Mouse (Mus musculus) limb, embryonic 15.5 days (tissue): ENCODE results near the gene Gata3. TPM values are rescaled to one million over a fixed set of nuclear protein-coding genes. Genes with fewer than 3 reads are reported as not detected.

Experiments used
- ATAC-seq: fragments of 200-750 bp; cut with Nextera tagmentation; 2 replicates; pipeline ENCODE4 v1.8.0; 2017; ENCODE audit warnings: low read depth, moderate TSS enrichment; ENCODE audit not compliant: insufficient number of reproducible peaks, low FRiP score, low TSS enrichment
- H3K27ac ChIP-seq: fragments of 300-500 bp; sonication (generic); 2 replicates; pipeline ENCODE4 v1.5.1; 2015; ENCODE audit warnings: moderate library complexity, mild to moderate bottlenecking, inconsistent platforms
- H3K27me3 ChIP-seq: fragments of 300-500 bp; sonication (generic); 2 replicates; pipeline ENCODE4 v1.6.1; 2015; ENCODE audit warnings: inconsistent platforms
- H3K36me3 ChIP-seq: fragments of 300-500 bp; sonication (generic); 2 replicates; pipeline ENCODE4 v1.6.1; 2015; ENCODE audit warnings: inconsistent platforms
- H3K4me1 ChIP-seq: fragments of 300-500 bp; sonication (generic); 2 replicates; pipeline ENCODE4 v1.6.1; 2015; ENCODE audit warnings: inconsistent platforms
- H3K4me2 ChIP-seq: fragments of 300-500 bp; sonication (generic); 2 replicates; pipeline ENCODE4 v1.6.1; 2015; ENCODE audit warnings: mild to moderate bottlenecking, inconsistent platforms
- H3K4me3 ChIP-seq: fragments of 300-500 bp; sonication (generic); 2 replicates; pipeline ENCODE4 v1.5.1; 2015; ENCODE audit warnings: mild to moderate bottlenecking, inconsistent platforms
- H3K9ac ChIP-seq: fragments of 300-500 bp; sonication (generic); 2 replicates; pipeline ENCODE4 v1.6.1; 2015; ENCODE audit warnings: inconsistent platforms
- H3K9me3 ChIP-seq: fragments of 300-500 bp; sonication (generic); 2 replicates; pipeline ENCODE4 v1.6.1; 2016; ENCODE audit warnings: inconsistent platforms
- WGBS: fragments of 180-500 bp; shearing (Covaris S2); methylation state at CpG from one replicate; pipeline ENCODE4 v1.1.7; 2015; 5-methylcytosine and 5-hydroxymethylcytosine counted together
- polyA plus RNA-seq: library from polyadenylated mRNA; unstranded; fragments of >200 nt; fragmentation: Nextera tagmentation; extraction: Ambion mirVana; gene quantifications from 2 replicates; pipeline ENCODE4 v1.2.1, GENCODE M21; 2015

Gene Gata3
- polyA plus RNA-seq, 1 experiment from 2014 or later, result 41.4 TPM

- no peak for ATAC-seq
- Histone ChIP-seq H3K4me3 (no peak overlapping the region), H3K36me3 (no peaks in the 10 kb centered on the region), H3K4me1 (no peaks in the 10 kb centered on the region), H3K27me3 (no peaks in the 10 kb centered on the region), H3K4me2 (no peak overlapping the region), H3K9me3 (no peaks in the 10 kb centered on the region), H3K9ac (no peak overlapping the region), H3K27ac (no peak overlapping the region)
- 42% methylated on average over 13 of the region's 13 CpGs for WGBS
Measured at GRCm38 (mm10) chr2:9852851-9853576, 36.8 kb downstream of the Gata3 start.

DNA sequence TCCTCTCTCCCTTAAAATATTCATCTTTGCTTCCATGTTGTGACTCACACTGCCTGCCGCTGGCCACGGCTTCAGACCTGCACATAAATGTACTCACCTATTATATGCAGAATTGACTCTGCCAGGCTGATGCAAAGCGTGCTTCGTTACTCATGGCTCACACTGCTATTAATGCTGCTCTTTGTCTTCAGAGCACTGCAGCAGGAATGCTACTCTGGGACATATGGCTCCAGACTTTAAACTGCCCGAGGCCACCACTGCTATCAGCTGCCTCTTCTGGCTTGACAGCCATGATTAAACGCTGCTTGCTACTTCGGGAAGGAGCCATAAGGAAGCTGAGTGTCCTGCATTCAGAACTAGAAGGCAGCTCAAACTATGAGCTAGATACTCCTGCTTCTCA is 54.6 kb downstream of the Gata3 start:
- Histone ChIP-seq H3K36me3 (no peaks in the 10 kb centered on the region), H3K9me3 (no peaks in the 10 kb centered on the region)
- ATAC-seq, result no peak

GRCm38 (mm10) chr2:9833712-9834111 is 56.1 kb downstream of the Gata3 start:
- Histone ChIP-seq H3K4me1 (no peaks in the 10 kb centered on the region), H3K27ac (no peak overlapping the region), H3K36me3 (no peaks in the 10 kb centered on the region), H3K4me3 (no peak overlapping the region), H3K9me3 (no peaks in the 10 kb centered on the region), H3K27me3 (no peaks in the 10 kb centered on the region), H3K4me2 (no peak overlapping the region), H3K9ac (no peak overlapping the region)
- no peak for ATAC-seq
- WGBS, result 65% methylated on average over 7 of the region's 7 CpGs

More for the DNA sequence above, 54.6 kb downstream of the Gata3 start:
- H3K4me2 ChIP-seq, result no peak overlapping the region
- H3K9ac ChIP-seq, result no peak overlapping the region
- H3K27ac ChIP-seq, result no peak overlapping the region
- H3K27me3 ChIP-seq, result no peaks in the 10 kb centered on the region
- H3K4me1 ChIP-seq, result no peaks in the 10 kb centered on the region
- WGBS, result 42% methylated on average over 7 of the region's 7 CpGs
- no peak overlapping the region for H3K4me3 ChIP-seq

GRCm38 (mm10) chr2:9827624-9828023 is 62.2 kb downstream of the Gata3 start:
- WGBS, result 29% methylated on average over 3 of the region's 3 CpGs
- Histone ChIP-seq H3K9me3 (no peaks in the 10 kb centered on the region), H3K4me1 (no peaks in the 10 kb centered on the region), H3K27me3 (no peaks in the 10 kb centered on the region), H3K9ac (no peak overlapping the region), H3K4me3 (no peak overlapping the region), H3K27ac (no peak overlapping the region), H3K36me3 (no peaks in the 10 kb centered on the region), H3K4me2 (no peak overlapping the region)
- no peak for ATAC-seq

GRCm38 (mm10) chr2:9820611-9821010 is 69.2 kb downstream of the Gata3 start:
- H3K4me3 ChIP-seq, result no peak overlapping the region
- H3K4me2 ChIP-seq, result no peak overlapping the region
- WGBS, result 75% methylated on average over 8 of the region's 8 CpGs
- no peaks in the 10 kb centered on the region for H3K36me3 ChIP-seq
- H3K27me3 ChIP-seq, result no peaks in the 10 kb centered on the region
- no peak overlapping the region for H3K9ac ChIP-seq
- no peaks in the 10 kb centered on the region for H3K4me1 ChIP-seq
- H3K9me3 ChIP-seq, result no peaks in the 10 kb centered on the region
- no peak for ATAC-seq
- no peak overlapping the region for H3K27ac ChIP-seq

DNA sequence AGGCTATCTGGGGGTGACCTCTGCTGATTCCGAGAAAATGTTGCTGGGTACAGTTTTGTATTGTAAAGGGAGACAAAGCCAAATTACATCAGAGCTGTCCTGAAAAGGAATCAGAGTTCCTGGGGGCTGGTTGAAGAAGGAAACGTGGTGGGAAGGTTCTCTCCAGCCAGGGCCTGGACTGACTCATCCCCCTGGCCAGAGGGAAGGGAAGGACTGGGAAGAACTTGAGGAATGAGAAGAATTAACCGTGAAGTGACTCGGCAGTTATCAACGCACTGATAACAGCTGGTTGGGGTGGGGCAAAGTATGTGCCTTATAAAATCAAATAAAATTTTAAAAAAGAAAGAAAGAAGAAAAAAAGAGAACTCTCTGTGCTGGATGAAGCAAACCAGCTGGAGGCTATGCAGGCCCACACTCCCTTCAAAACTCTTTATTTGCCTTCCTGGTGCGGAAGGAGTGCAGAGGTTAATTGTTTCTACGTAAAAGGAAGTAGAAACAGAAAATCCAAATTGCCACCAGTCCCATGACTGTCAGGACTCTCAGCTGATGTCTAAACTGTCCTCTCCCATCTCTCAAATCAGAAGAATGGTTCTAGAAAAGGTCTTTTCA is 71.6 kb downstream of the Gata3 start:
- 53% methylated on average over 7 of the region's 7 CpGs for WGBS

More for the DNA sequence above, 71.6 kb downstream of the Gata3 start:
- Histone ChIP-seq H3K36me3 (no peaks in the 10 kb centered on the region), H3K9ac (no peak overlapping the region), H3K4me1 (no peaks in the 10 kb centered on the region), H3K4me3 (no peak overlapping the region), H3K4me2 (no peak overlapping the region), H3K27me3 (no peaks in the 10 kb centered on the region), H3K27ac (no peak overlapping the region), H3K9me3 (no peaks in the 10 kb centered on the region)
- ATAC-seq, result no peak

Other genes with a start within 250 kb of the Gata3 start
- not detected in 2 replicates for gene 4930412O13Rik, start 8.8 kb downstream of the Gata3 start, polyA plus RNA-seq
- gene 9230102O04Rik, start 494 bp downstream of the Gata3 start, polyA plus RNA-seq, result not detected in 2 replicates
- gene Taf3, start 158.6 kb upstream of the Gata3 start, polyA plus RNA-seq, result 12.2 and 12.4 TPM in 2 replicates
- 495 and 517 TPM in 2 replicates for gene Atp5c1, start 190.5 kb upstream of the Gata3 start, polyA plus RNA-seq
- 27.5 and 28.8 TPM in 2 replicates for gene Kin, start 190.6 kb upstream of the Gata3 start, polyA plus RNA-seq
- 0.72 and 0.79 TPM in 2 replicates for gene Itih2, start 241.4 kb upstream of the Gata3 start, polyA plus RNA-seq